Mouse (Mus musculus): ENCODE measurements around the gene Trpd52l3. TPM values are rescaled to one million over a fixed set of nuclear protein-coding genes. Genes with fewer than 3 reads are reported as not detected.

Trpd52l3 gene
- not detected in 2 replicates for polyA plus RNA-seq (2012; rRNA removed)

DNA sequence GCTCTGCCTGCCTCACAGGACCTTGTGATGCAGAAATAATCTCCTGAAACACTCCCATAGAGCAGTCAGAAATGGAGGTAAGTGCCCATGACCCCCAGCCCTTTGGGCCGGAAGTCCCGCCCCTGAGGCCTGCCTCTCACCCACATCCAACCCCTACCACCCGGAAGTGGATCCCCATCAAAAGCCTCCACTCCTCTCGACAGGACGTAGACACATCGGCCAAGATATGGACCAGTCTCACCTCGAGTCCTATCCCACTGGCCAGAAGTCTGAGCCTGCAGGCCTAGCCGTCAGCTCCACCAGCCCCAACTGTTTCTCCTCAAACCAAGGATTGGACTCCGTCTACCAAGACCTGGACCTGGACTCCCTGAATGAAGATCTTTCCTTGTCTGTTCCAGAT lies at the start of gene Trpd52l3:
Gene Trpd52l3, plus strand, starts transcription at position 170 of the 400 bp plus-strand sequence.

DNA sequence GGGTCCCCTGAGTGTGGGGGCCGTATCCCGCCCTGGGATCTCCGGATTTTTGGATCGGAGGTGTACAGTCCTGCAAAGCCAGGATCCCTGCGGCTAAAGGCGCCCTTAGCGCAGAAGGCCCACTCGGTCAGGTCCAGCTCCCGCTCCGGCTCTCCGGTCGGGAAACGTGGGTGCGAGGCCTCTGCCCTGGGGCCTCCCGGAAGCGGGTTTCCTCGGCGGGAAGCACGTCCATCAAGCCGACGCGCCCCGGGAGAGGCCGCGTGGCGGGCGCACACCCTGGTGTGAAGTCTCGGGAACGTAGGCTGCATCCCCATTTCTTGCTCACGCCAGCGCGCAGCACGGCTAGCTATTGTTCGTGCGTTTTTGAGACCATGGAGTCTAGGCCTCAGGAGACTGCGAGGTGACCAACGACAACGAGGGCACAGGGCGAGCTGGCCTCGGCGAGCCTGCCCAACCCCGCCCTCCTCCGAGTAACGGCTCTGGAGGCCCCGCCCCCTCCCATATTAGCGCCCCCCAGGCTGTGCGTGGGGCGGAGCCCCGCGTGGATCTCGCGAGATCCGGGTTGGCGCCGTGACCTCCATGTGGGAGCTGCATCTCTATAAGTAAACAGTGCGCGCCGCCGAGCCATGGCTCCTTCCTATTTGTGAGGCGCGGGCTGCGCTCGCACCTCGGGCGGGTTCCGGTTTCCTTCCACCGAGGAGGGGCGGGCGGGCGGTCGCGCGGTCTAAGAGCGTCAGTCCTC lies 26.5 kb downstream of the Trpd52l3 start, which contains the start of gene Uhrf2:
Gene Uhrf2, plus strand, starts transcription at position 620 of the 742 bp plus-strand sequence.

Other genes starting within 250 kb of the Trpd52l3 start
- gene 9930021J03Rik, start 197.8 kb upstream of the Trpd52l3 start, polyA plus RNA-seq (2012; rRNA removed): 26.6 and 27.8 TPM in 2 replicates
- 15.2 and 16.0 TPM in 2 replicates for gene Ranbp6, start 190.8 kb upstream of the Trpd52l3 start, polyA plus RNA-seq (2012; rRNA removed)
- gene Il33, start 78.7 kb upstream of the Trpd52l3 start, polyA plus RNA-seq (2012; rRNA removed): 0.68 and 2.0 TPM in 2 replicates
- 133 and 142 TPM in 2 replicates for gene Uhrf2, start 26.7 kb downstream of the Trpd52l3 start, polyA plus RNA-seq (2012; rRNA removed)
- gene Gldc, start 171.6 kb downstream of the Trpd52l3 start, polyA plus RNA-seq (2012; rRNA removed): 12.2 and 20.0 TPM in 2 replicates
- 0.06 TPM in 1 of 2 replicates, not detected in the other for gene Mbl2, start 229.2 kb downstream of the Trpd52l3 start, polyA plus RNA-seq (2012; rRNA removed)